Mouse (Mus musculus): ENCODE results near the gene Celf2.

Celf2 gene

GRCm38 (mm10) chr2:6925505-6925904 lies 583.9 kb downstream of the Celf2 start:
- intact Hi-C loops (cut with DNase I): no loop called here

GRCm38 (mm10) chr2:6923738-6924474 lies 585.5 kb downstream of the Celf2 start:
- intact Hi-C loops (cut with DNase I): no loop called here

GRCm38 (mm10) chr2:6915386-6915785 lies 594.0 kb downstream of the Celf2 start:
- intact Hi-C loops (cut with DNase I): no loop called here

GRCm38 (mm10) chr2:6913315-6913714 lies 596.0 kb downstream of the Celf2 start:
- intact Hi-C loops (cut with DNase I): no loop called here

- intact Hi-C loops (cut with DNase I): no loop called here
These were observed 597.4 kb downstream of the Celf2 start for GRCm38 (mm10) chr2:6911932-6912331.

- intact Hi-C loops (cut with DNase I): no loop called here
These were observed 599.4 kb downstream of the Celf2 start for GRCm38 (mm10) chr2:6909921-6910320.

- intact Hi-C loops (cut with DNase I): no loop called here
These were observed 605.0 kb downstream of the Celf2 start for GRCm38 (mm10) chr2:6904411-6904810.

GRCm38 (mm10) chr2:6903251-6903763 lies 606.1 kb downstream of the Celf2 start:
- intact Hi-C loops (cut with DNase I): no loop called here

- intact Hi-C loops (cut with DNase I): no loop called here
These were observed 612.5 kb downstream of the Celf2 start for GRCm38 (mm10) chr2:6896896-6897295.

- intact Hi-C loops (cut with DNase I): no loop called here
These were observed 615.8 kb downstream of the Celf2 start for GRCm38 (mm10) chr2:6893597-6893996.

- intact Hi-C loops (cut with DNase I): no loop called here
These were observed 616.3 kb downstream of the Celf2 start for GRCm38 (mm10) chr2:6893095-6893494.

- intact Hi-C loops (cut with DNase I): no loop called here
These were observed 624.3 kb downstream of the Celf2 start for GRCm38 (mm10) chr2:6884796-6885711.

GRCm38 (mm10) chr2:6883996-6884795 lies 625.2 kb downstream of the Celf2 start:
- intact Hi-C loops (cut with DNase I): no loop called here

GRCm38 (mm10) chr2:6882236-6882885 lies 627.0 kb downstream of the Celf2 start:
- intact Hi-C loops (cut with DNase I): no loop called here

GRCm38 (mm10) chr2:6880941-6881575 lies 628.3 kb downstream of the Celf2 start:
- intact Hi-C loops (cut with DNase I): no loop called here

GRCm38 (mm10) chr2:6877094-6877493 lies 632.3 kb downstream of the Celf2 start:
- intact Hi-C loops (cut with DNase I): no loop called here

GRCm38 (mm10) chr2:6876547-6876946 lies 632.8 kb downstream of the Celf2 start:
- intact Hi-C loops (cut with DNase I): no loop called here

GRCm38 (mm10) chr2:6875071-6875611 lies 634.2 kb downstream of the Celf2 start:
- intact Hi-C loops (cut with DNase I): no loop called here

GRCm38 (mm10) chr2:6874266-6874955 lies 635.0 kb downstream of the Celf2 start:
- intact Hi-C loops (cut with DNase I): no loop called here
